Mouse (Mus musculus): ENCODE results near the gene Tm6sf2. TPM values are rescaled to one million over a fixed set of nuclear protein-coding genes. Genes with fewer than 3 reads are reported as not detected.

Tm6sf2 gene
- total RNA-seq, 2 experiments from 2014 or later = 1.7 TPM; not detected in 1

GRCm38 (mm10) chr8:70089296-70089960 is 16.7 kb downstream of the Tm6sf2 start:
- no peak for DNase-seq

- DNase-seq = no peak
Measured at GRCm38 (mm10) chr8:70092786-70093185, 20.1 kb downstream of the Tm6sf2 start.

GRCm38 (mm10) chr8:70099276-70099675 is 26.6 kb downstream of the Tm6sf2 start:
- DNase-seq = no peak

- DNase-seq = no peak
Measured at GRCm38 (mm10) chr8:70100241-70100640, 27.5 kb downstream of the Tm6sf2 start.

- DNase-seq = no peak
Measured at GRCm38 (mm10) chr8:70104506-70104905, 31.8 kb downstream of the Tm6sf2 start.

GRCm38 (mm10) chr8:70104922-70105321 is 32.2 kb downstream of the Tm6sf2 start:
- DNase-seq = no peak

GRCm38 (mm10) chr8:70110451-70110850 is 37.7 kb downstream of the Tm6sf2 start:
- DNase-seq = no peak

- no peak for DNase-seq
Measured at GRCm38 (mm10) chr8:70111192-70111795, 38.6 kb downstream of the Tm6sf2 start.

GRCm38 (mm10) chr8:70112401-70113016 is 39.8 kb downstream of the Tm6sf2 start:
- DNase-seq = no peak

GRCm38 (mm10) chr8:70114488-70114887 is 41.8 kb downstream of the Tm6sf2 start:
- no peak for DNase-seq

GRCm38 (mm10) chr8:70114892-70115291 is 42.2 kb downstream of the Tm6sf2 start:
- DNase-seq = no peak

GRCm38 (mm10) chr8:70117611-70118010 is 44.9 kb downstream of the Tm6sf2 start:
- DNase-seq = no peak

GRCm38 (mm10) chr8:70118726-70119700 is 46.3 kb downstream of the Tm6sf2 start:
- no peak for DNase-seq

GRCm38 (mm10) chr8:70120667-70121066 is 47.9 kb downstream of the Tm6sf2 start, which contains the start of gene Ncan:
TSS of gene Ncan (minus strand) at chr8:70120873.
- no peak for DNase-seq

- DNase-seq = no peak
Measured at GRCm38 (mm10) chr8:70122863-70123262, 50.1 kb downstream of the Tm6sf2 start.

- no peak for DNase-seq
Measured at GRCm38 (mm10) chr8:70124992-70125391, 52.3 kb downstream of the Tm6sf2 start.

- peak; percentile 67 for DNase-seq
Measured at GRCm38 (mm10) chr8:70128435-70128834, 55.7 kb downstream of the Tm6sf2 start.

GRCm38 (mm10) chr8:70129309-70129952 is 56.7 kb downstream of the Tm6sf2 start:
- peak; percentile 23 for DNase-seq
